Mouse (Mus musculus) limb, embryonic 14.5 days (tissue): ENCODE measurements around the gene Ccdc115. TPM values are rescaled to one million over a fixed set of nuclear protein-coding genes. Genes with fewer than 3 reads are reported as not detected.

Experiments used
- ATAC-seq: fragments of 200-750 bp; cut with Nextera tagmentation; 2 replicates; pipeline ENCODE4 v1.8.0; 2017; ENCODE audit warnings: low read depth, moderate number of reproducible peaks, moderate TSS enrichment; ENCODE audit not compliant: low FRiP score
- DNase-seq: peaks from one replicate; pipeline ENCODE4 v3.0.0-alpha.2; 2015; ENCODE audit warnings: low spot score
- H3K27ac ChIP-seq: fragments of 300-500 bp; sonication (generic); replicated peaks from 2 replicates; pipeline ENCODE4 v1.5.1; 2014; ENCODE audit warnings: low read depth, mild to moderate bottlenecking, low read length, moderate library complexity, mixed read lengths
- H3K27me3 ChIP-seq: fragments of 300-500 bp; sonication (generic); 2 replicates; pipeline ENCODE4 v1.6.1; 2014; ENCODE audit warnings: low read length, mixed read lengths; ENCODE audit not compliant: control insufficient read depth, insufficient read depth
- H3K36me3 ChIP-seq: fragments of 300-500 bp; sonication (generic); 2 replicates; pipeline ENCODE4 v1.6.1; 2014; ENCODE audit warnings: mild to moderate bottlenecking, low read length, moderate library complexity, mixed read lengths; ENCODE audit not compliant: control insufficient read depth, insufficient read depth
- H3K4me1 ChIP-seq: fragments of 300-500 bp; sonication (generic); 2 replicates; pipeline ENCODE4 v1.6.1; 2014; ENCODE audit warnings: antibody characterized with exemption, low read length, mixed read lengths; ENCODE audit not compliant: control insufficient read depth, insufficient read depth
- H3K4me2 ChIP-seq: fragments of 300-500 bp; sonication (generic); replicated peaks from 2 replicates; pipeline ENCODE4 v1.6.1; 2014; ENCODE audit warnings: low read depth, mild to moderate bottlenecking, low read length, moderate library complexity; ENCODE audit not compliant: severe bottlenecking
- H3K4me3 ChIP-seq: fragments of 300-500 bp; sonication (generic); replicated peaks from 2 replicates; pipeline ENCODE4 v1.5.1; 2014; ENCODE audit warnings: low read length
- H3K9ac ChIP-seq: fragments of 300-500 bp; sonication (generic); 2 replicates; pipeline ENCODE4 v1.6.1; 2014; ENCODE audit warnings: mild to moderate bottlenecking, low read depth, low read length, moderate library complexity; ENCODE audit not compliant: severe bottlenecking
- H3K9me3 ChIP-seq: fragments of 300-500 bp; sonication (generic); 2 replicates; pipeline ENCODE4 v1.6.1; 2016; ENCODE audit warnings: low read length; ENCODE audit not compliant: control insufficient read depth
- POLR2A ChIP-seq: fragments of 200-500 bp; IDR thresholded peaks from 2 replicates; pipeline ENCODE4 v1.8.0; 2012; ENCODE audit warnings: inconsistent platforms, mild to moderate bottlenecking, moderate library complexity, borderline replicate concordance; ENCODE audit not compliant: insufficient read depth, insufficient read length; ENCODE audit errors: extremely low read depth
- WGBS: fragments of 180-500 bp; shearing (Covaris S2); extraction: QIAGEN DNeasy Blood & Tissue Kit; methylation state at CpG from one replicate; pipeline ENCODE4 v1.1.7; 2014; 5-methylcytosine and 5-hydroxymethylcytosine counted together
- polyA plus RNA-seq, 2 experiments: library from polyadenylated mRNA; depleted of rRNA in 1 of 2; stranded (reverse) in 1 of 2; unstranded in 1 of 2; fragments of >200 nt; fragmentation: Nextera tagmentation in 1 of 2; extraction: Ambion mirVana in 1 of 2; gene quantifications; 2 replicates each; pipeline versions ENCODE4 v1.2.1 to v1.2.3; 2012 to 2014

The Ccdc115 gene
- polyA plus RNA-seq, 2 experiments: 51.2 to 53.4 TPM

- Histone ChIP-seq H3K36me3 (no peaks in the 10 kb centered on the region), H3K27me3 (no peaks in the 10 kb centered on the region), H3K4me2 (no peak overlapping the region), H3K4me1 (peaks cover 2% of the 10 kb centered on the region; the same call in 1 of the 2 replicates), H3K9ac (no peak overlapping the region), H3K9me3 (no peaks in the 10 kb centered on the region), H3K27ac (no peak overlapping the region), H3K4me3 (no peak overlapping the region)
- no peak for ATAC-seq
- no peak for DNase-seq
- TF ChIP-seq POLR2A: no peak
- 36% methylated on average over 5 of the region's 5 CpGs for WGBS
These were observed 42.6 kb upstream of the Ccdc115 start for GRCm38 (mm10) chr1:34481920-34482669.

GRCm38 (mm10) chr1:34480801-34481200 is 41.3 kb upstream of the Ccdc115 start:
- DNase-seq: no peak
- no peak overlapping the region for H3K4me3 ChIP-seq
- no peaks in the 10 kb centered on the region for H3K27me3 ChIP-seq
- H3K4me1 ChIP-seq: peaks cover 2% of the 10 kb centered on the region; the same call in 1 of the 2 replicates
- no peak overlapping the region for H3K27ac ChIP-seq
- ATAC-seq: no peak
- H3K9ac ChIP-seq: no peak overlapping the region
- H3K36me3 ChIP-seq: no peaks in the 10 kb centered on the region
- TF ChIP-seq POLR2A: no peak
- WGBS: 77% methylated on average over 5 of the region's 5 CpGs
- no peak overlapping the region for H3K4me2 ChIP-seq
- H3K9me3 ChIP-seq: no peaks in the 10 kb centered on the region

GRCm38 (mm10) chr1:34478891-34479655 is 39.6 kb upstream of the Ccdc115 start:
- ATAC-seq: peak; percentile 57; the same call in 1 of the 2 replicates
- H3K4me2 ChIP-seq: no peak overlapping the region
- H3K36me3 ChIP-seq: no peaks in the 10 kb centered on the region
- H3K9me3 ChIP-seq: no peaks in the 10 kb centered on the region
- TF ChIP-seq POLR2A: no peak
- H3K4me3 ChIP-seq: no peak overlapping the region
- no peaks in the 10 kb centered on the region for H3K27me3 ChIP-seq
- DNase-seq: peak; percentile 38
- WGBS: 20% methylated on average over 11 of the region's 11 CpGs
- H3K9ac ChIP-seq: no peak overlapping the region
- H3K27ac ChIP-seq: no peak overlapping the region
- H3K4me1 ChIP-seq: 0 out of 2 replicates have a peak, but pooled peaks cover 2% of the 10 kb centered on the region

- Histone ChIP-seq H3K9ac (peak overlapping the region; percentile 57), H3K27me3 (no peaks in the 10 kb centered on the region; the same call in 1 of the 2 replicates), H3K27ac (no peak overlapping the region), H3K9me3 (no peaks in the 10 kb centered on the region), H3K36me3 (no peaks in the 10 kb centered on the region), H3K4me2 (peak overlapping the region; percentile 94), H3K4me1 (peaks cover 5% of the 10 kb centered on the region; the same call in 1 of the 2 replicates), H3K4me3 (peak overlapping the region; percentile 55)
- ATAC-seq (peak; percentile 71), DNase-seq (peak; percentile 38)
- TF ChIP-seq POLR2A: no peak
- 2% methylated on average over 40 of the region's 43 CpGs for WGBS
These were observed 33.2 kb upstream of the Ccdc115 start for GRCm38 (mm10) chr1:34472427-34473300.
